Mouse (Mus musculus) small intestine, adult 2 months (tissue): ENCODE data around the gene Phgr1. TPM values are rescaled to one million over a fixed set of nuclear protein-coding genes. Genes with fewer than 3 reads are reported as not detected.

Source experiments
- H3K27ac ChIP-seq: fragments of 200-500 bp; 2 replicates; pipeline ENCODE4 v1.5.1; 2012; ENCODE audit warnings: low read depth, low read length, control low read depth, inconsistent platforms; ENCODE audit not compliant: insufficient read depth
- H3K27me3 ChIP-seq: fragments of 200-500 bp; 2 replicates; pipeline ENCODE4 v1.6.1; 2012; ENCODE audit warnings: mild to moderate bottlenecking, moderate library complexity, low read length, inconsistent platforms; ENCODE audit not compliant: control insufficient read depth, insufficient read depth
- H3K36me3 ChIP-seq: fragments of 200-500 bp; 2 replicates; pipeline ENCODE4 v1.6.1; 2012; ENCODE audit warnings: mild to moderate bottlenecking, low read length, control low read depth, inconsistent platforms; ENCODE audit not compliant: control insufficient read depth, insufficient read depth
- H3K4me1 ChIP-seq: fragments of 200-500 bp; 2 replicates; pipeline ENCODE4 v1.6.1; 2012; ENCODE audit warnings: low read length, inconsistent platforms, mixed read lengths; ENCODE audit not compliant: control insufficient read depth, insufficient read depth, insufficient read length
- H3K4me3 ChIP-seq: fragments of 200-500 bp; 2 replicates; pipeline ENCODE4 v1.5.1; 2012; ENCODE audit warnings: low read depth, mild to moderate bottlenecking, control low read depth, inconsistent platforms, low read length, moderate library complexity
- CTCF ChIP-seq: fragments of 200-500 bp; IDR thresholded peaks from 2 replicates; pipeline ENCODE4 v1.5.1; 2012; ENCODE audit warnings: low read depth, mild to moderate bottlenecking, control low read depth, inconsistent platforms, low read length, moderate library complexity, mixed read lengths; ENCODE audit not compliant: insufficient replicate concordance, insufficient read length; ENCODE audit errors: extremely low read depth
- POLR2A ChIP-seq: fragments of 200-500 bp; IDR thresholded peaks from 2 replicates; pipeline ENCODE4 v1.6.1; 2012; ENCODE audit warnings: low read depth, mild to moderate bottlenecking, control low read depth, inconsistent platforms, low read length, moderate library complexity
- WGBS: fragments of 180-500 bp; shearing (Covaris S2); methylation state at CpG from one replicate; pipeline ENCODE4 v1.1.7; 2018; 5-methylcytosine and 5-hydroxymethylcytosine counted together
- polyA plus RNA-seq: library from polyadenylated mRNA; depleted of rRNA; stranded (reverse); fragments of >200 nt; gene quantifications from 2 replicates; pipeline ENCODE4 v1.2.3, GENCODE M21; 2012

Phgr1 gene
- polyA plus RNA-seq, 1 experiment, result 5,176 TPM

GRCm38 (mm10) chr2:118744621-118745020 is 27.9 kb upstream of the Phgr1 start:
- 37% methylated on average over 7 of the region's 7 CpGs for WGBS
- Histone ChIP-seq H3K27me3 (no peaks in the 10 kb centered on the region), H3K36me3 (no peaks in the 10 kb centered on the region), H3K4me1 (no peaks in the 10 kb centered on the region), H3K4me3 (no peak overlapping the region), H3K27ac (no peak overlapping the region)
- no peak for TF ChIP-seq CTCF
- no peak for TF ChIP-seq POLR2A

GRCm38 (mm10) chr2:118745232-118745884 is 27.2 kb upstream of the Phgr1 start, which contains the start of gene Inafm2:
Gene Inafm2, plus strand, starts transcription at chr2:118745758.
- TF ChIP-seq POLR2A, result peak; percentile 75
- no peak for TF ChIP-seq CTCF
- no peaks in the 10 kb centered on the region for H3K4me1 ChIP-seq
- H3K4me3 ChIP-seq, result peak within 1 kb of the TSS; percentile 72
- peak within 1 kb of the TSS; percentile 2; the same call in 1 of the 2 replicates for H3K27ac ChIP-seq
- H3K27me3 ChIP-seq, result no peaks in the 10 kb centered on the region
- H3K36me3 ChIP-seq, result no peaks in the 10 kb centered on the region
- WGBS, result 4% methylated on average over 57 of the region's 57 CpGs

GRCm38 (mm10) chr2:118745915-118746901 is 26.4 kb upstream of the Phgr1 start:
- Histone ChIP-seq H3K27me3 (no peaks in the 10 kb centered on the region), H3K27ac (peak overlapping the region; percentile 2; the same call in 1 of the 2 replicates), H3K4me3 (peak overlapping the region; percentile 72), H3K36me3 (0 out of 2 replicates have a peak, but pooled peaks cover 3% of the 10 kb centered on the region), H3K4me1 (no peaks in the 10 kb centered on the region)
- no peak for TF ChIP-seq CTCF
- TF ChIP-seq POLR2A, result no peak
- WGBS, result under 1% methylated on average over 113 of the region's 113 CpGs

- Histone ChIP-seq H3K27ac (no peak overlapping the region; the same call in none of the 2 replicates), H3K4me1 (no peaks in the 10 kb centered on the region), H3K27me3 (no peaks in the 10 kb centered on the region), H3K4me3 (peak overlapping the region; percentile 21; the same call in 1 of the 2 replicates), H3K36me3 (peaks cover 3% of the 10 kb centered on the region; the same call in 1 of the 2 replicates)
- TF ChIP-seq POLR2A, result no peak
- no peak for TF ChIP-seq CTCF
- WGBS, result 28% methylated on average over 10 of the region's 10 CpGs
These were observed 25.1 kb upstream of the Phgr1 start for GRCm38 (mm10) chr2:118747301-118747960.

GRCm38 (mm10) chr2:118749341-118749884 is 23.2 kb upstream of the Phgr1 start:
- 79% methylated on average over 10 of the region's 10 CpGs for WGBS
- TF ChIP-seq CTCF (no peak), POLR2A (no peak)

GRCm38 (mm10) chr2:118750476-118750875 is 22.1 kb upstream of the Phgr1 start:
- Histone ChIP-seq H3K4me3 (no peak overlapping the region), H3K27me3 (no peaks in the 10 kb centered on the region), H3K36me3 (peaks cover 3% of the 10 kb centered on the region; the same call in 1 of the 2 replicates), H3K4me1 (no peaks in the 10 kb centered on the region), H3K27ac (no peak overlapping the region)
- TF ChIP-seq POLR2A (no peak), CTCF (no peak)
- WGBS, result 81% methylated on average over 8 of the region's 8 CpGs

More at GRCm38 (mm10) chr2:118749341-118749884, 23.2 kb upstream of the Phgr1 start:
- Histone ChIP-seq H3K27me3 (no peaks in the 10 kb centered on the region), H3K4me1 (no peaks in the 10 kb centered on the region), H3K27ac (no peak overlapping the region), H3K36me3 (peaks cover 3% of the 10 kb centered on the region; the same call in 1 of the 2 replicates), H3K4me3 (no peak overlapping the region)
